Mouse (Mus musculus) gastrocnemius, postnatal 25 days (tissue): Measurements from ENCODE around the gene Foxb1. TPM values are rescaled to one million over a fixed set of nuclear protein-coding genes. Genes with fewer than 3 reads are reported as not detected.

Experiments
- DNase-seq: peaks from one replicate; pipeline ENCODE4 v3.0.0; 2022
- long read RNA-seq, 2 experiments: library from polyadenylated mRNA; stranded (forward); transcript quantifications; one replicate each; pipeline ENCODE4 v2.0.0; 2021
- total RNA-seq, 2 experiments: library from RNA; stranded (reverse); gene quantifications; 1 replicate in 1 of 2; 2 replicates in 1 of 2; pipeline ENCODE4 v1.2.3; 2021

Gene Foxb1
- total RNA-seq = not detected
- long read RNA-seq, experiment 1 = 0 reads
- long read RNA-seq, experiment 2 = 0 reads

DNA sequence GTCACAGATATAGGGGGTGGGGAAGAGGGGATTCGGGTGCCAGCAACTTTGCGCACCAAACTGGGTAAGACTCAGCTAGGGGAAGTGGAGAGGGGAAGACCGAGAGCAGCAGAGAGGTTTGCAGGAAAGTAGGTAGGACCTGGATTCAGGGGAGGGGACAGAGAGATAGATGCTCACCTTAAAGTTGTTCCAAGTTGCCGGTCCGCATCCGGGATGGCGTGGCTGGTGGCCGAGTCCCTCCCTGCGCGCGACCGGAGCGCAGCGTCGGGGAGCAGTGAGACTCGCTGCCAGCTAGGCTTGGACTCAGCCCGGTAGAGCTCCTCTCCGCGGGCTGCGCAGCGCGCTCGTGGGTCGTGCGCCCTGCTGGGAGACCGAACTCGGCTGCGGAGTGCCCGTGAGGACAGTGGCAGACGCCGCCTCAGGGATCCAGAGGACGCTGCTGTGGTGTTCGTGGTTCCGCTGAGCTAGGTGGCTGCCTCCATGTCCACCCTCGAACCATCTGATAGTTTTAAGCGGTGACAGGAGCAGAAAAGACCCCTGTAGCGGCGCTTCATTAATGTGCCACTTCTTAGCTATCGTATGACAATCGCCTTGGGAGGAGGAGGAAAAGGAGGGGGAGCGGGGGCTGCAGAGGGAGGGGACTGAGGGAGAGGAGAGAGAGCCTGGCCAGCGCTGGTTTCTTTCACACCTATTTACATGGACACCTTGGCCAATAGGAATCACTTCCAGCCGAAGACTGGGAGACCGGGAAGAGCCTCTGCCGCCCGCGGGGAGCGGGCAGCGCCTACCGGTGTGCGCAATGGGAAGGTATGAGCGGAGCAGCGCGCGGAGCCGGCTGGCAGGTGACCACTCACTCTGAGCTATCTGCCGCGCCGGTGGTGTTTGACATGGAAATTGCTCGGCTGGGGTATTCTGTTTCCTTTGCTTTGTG is at the start of gene Foxb1:
Gene Foxb1, minus strand, starts transcription at position 570 of the 931 bp plus-strand sequence.
- no peak for DNase-seq

DNA sequence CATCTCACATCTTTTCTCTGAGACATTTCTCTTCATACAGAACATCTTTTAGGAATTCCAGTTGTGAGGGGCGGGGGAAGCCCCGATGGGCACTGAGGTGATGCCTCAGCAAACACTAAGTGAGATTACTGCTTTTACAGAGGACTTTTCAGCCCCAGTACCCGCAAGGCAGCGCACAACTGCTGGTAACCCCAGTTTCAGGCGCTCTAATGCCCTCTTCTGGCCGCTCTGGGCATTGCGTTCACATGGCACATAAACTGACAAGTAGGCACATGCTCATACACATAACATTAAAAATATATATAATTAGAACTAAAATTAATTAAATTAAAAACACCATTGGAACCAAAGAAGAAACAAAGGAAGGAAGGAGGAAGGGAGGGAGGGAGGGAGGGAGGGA is 29.8 kb upstream of the Foxb1 start:
- DNase-seq = no peak

- no peak for DNase-seq
Observed at GRCm38 (mm10) chr9:69779996-69780395, 19.3 kb upstream of the Foxb1 start.

GRCm38 (mm10) chr9:69769949-69770585 is 9.3 kb upstream of the Foxb1 start:
- no peak for DNase-seq

DNA sequence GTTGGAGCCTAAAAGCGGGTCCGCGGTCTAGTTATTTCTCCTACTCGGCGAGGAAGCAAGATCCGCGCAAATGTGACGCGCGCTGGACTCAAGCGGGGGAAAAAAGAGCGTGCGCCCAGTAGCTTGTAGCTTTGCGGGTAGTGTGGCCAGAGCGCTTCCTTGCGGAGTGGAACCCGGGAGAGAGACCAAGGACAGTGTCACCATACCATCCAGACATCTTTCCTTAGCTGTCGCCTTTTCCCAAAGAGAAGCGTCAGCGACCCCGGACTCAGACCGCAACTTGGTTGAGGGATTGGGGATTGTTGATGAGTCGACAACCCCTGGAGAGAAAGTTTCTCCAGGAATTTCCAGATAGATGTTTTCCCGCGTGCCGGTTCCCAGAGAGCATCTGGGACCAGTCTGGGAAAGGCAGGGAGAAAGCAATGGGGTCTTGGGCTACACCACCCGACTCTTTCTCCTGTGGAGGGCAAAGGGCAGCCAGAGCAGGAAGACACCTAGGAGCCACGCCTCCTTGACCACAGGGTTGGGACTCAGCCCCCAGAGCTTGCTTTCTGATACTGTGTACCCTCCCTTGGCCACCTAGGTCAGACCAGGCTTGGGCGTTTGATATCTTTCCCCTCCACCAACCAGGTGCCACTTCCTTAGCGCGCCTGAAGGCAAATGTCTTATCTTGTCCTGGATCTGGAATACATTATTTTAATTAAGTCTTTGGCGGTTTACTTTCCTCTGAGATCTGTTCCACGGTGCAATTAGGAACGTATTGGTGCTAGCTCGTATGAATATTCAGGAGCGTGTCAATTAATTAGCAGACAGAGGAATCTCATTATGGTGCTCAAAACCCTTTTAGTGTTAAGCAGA is 8.6 kb upstream of the Foxb1 start:
- no peak for DNase-seq

GRCm38 (mm10) chr9:69768136-69768875 is 7.6 kb upstream of the Foxb1 start:
- DNase-seq = no peak

DNA sequence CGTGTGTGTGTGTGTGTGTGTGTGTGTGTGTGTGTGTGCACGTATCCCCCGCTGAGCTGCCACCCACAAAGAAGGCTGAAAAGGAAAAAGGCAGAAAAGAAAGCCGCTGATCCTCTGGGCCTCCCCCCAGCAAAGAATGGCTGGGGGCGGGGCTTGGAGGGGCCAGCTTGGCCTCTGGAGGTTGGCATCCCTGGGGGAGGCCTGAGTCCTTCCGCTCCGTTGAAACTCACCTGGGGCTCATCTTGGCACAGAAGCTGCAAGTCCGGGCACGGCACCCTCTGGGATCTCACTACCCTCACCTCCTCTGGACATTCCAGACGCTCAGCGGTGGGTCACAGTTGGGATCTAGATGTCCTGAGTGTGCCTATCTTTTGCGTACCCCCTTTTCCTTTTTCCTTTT is 6.7 kb upstream of the Foxb1 start:
- no peak for DNase-seq

DNA sequence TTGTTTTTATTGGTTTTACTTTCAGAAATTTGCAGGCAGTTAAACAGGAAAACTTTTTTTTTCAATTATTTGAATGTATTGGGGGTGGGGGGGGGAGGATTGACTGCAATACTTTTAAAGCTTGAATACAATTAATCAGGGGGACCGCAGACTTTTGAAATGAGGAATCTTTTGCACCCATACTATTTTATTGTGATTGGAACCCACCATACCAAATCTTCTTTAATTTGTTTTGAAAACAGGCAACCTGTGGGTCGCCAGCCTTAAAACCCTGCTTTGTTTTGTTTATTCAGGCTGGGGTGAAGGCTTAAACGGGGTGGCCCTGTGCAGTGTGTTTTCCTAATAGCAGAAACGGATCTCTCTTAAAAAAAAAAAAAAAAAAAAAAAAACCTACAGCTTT is 6.2 kb upstream of the Foxb1 start:
- DNase-seq = no peak

- DNase-seq = no peak
Observed at GRCm38 (mm10) chr9:69766301-69766700, 5.6 kb upstream of the Foxb1 start.

DNA sequence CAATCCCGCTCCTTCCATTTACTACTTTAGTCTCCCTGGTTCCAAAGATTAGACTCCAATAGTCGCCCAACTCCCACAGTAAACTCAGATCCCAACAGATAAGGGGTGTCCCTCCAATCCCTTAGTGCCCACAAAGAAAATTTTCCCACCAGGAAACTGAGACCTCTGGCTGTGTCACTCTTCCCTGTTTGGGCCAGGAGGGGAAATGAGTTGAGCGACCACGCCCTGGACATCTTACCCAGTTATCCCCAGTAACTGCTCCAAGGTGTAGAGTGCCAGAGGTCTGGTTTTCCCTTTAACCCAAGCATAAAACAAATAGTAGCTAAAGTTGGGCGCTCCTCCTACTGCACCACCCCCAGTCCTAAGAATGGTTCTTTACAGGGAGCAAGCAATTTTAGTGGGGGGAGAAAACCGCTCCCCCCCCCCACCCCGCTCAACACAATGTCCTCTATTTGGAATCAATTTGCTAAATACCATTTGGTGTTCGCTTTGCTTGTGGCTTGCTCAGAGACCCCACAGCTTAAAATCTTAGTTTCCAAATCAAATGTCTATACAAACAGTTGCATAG is 4.8 kb upstream of the Foxb1 start:
- no peak for DNase-seq

DNA sequence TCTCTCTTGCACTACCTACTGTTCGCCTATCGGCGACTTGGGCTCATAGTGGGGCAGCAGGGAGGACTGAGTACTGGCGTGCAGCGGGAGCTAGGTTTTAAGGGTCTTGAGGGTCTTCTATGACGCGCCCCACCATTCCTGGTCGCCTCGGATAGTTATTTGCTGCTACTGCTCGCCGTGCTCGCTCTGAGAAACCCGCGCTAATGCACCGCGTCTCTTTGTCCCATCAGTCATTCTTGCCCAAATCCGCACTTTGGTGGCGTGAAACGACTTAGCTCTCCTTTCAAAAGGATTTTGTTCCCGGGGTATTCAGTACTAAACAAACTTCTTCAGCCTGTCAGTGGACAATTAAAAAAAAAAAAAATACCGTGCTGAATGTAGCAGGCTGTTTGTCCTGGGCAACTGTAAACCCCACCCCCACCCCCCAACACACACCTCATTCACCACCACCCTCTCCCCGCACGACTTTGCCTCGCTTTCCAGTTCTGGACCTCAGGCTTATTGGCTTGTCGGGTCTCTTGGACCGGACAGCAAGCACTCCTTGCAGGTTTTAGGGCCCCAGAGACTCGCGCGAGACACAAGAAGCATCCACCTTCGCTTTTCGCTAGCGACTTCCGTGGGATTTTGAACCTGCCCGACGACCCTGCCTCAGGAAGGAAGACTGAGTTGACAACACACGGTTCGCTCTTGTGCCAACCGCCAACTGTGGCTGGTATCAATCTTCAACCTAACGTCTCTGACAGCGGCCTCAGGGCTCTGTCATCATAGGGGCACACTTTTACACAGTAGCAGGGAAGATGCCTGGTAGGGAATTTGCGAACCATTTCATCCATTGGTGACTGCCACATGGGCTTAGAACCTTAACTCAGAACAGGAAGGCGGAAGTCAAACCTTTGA is 4.1 kb upstream of the Foxb1 start:
- DNase-seq = no peak

GRCm38 (mm10) chr9:69763681-69764585 is 3.2 kb upstream of the Foxb1 start:
- no peak for DNase-seq

DNA sequence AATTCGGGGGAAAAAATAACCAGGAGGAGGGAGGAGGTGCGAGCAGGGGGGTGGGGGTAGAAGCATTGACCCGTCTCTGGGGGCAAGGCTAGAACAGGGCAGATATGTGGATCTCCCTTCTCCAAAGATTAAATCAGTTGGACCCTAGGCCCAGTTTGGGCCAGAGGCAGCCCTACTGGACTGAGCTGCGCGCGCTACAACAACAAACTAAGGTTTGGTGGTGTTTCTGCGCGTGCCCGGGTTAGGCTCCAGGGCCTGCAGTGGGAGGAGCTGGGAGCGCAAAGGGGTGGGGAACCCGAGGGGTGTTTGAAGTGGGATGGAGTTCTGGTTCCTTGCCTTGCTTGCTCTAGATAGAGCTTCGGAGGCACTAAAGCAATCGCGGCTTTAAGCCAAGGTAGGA is 2.0 kb upstream of the Foxb1 start:
- DNase-seq = no peak

DNA sequence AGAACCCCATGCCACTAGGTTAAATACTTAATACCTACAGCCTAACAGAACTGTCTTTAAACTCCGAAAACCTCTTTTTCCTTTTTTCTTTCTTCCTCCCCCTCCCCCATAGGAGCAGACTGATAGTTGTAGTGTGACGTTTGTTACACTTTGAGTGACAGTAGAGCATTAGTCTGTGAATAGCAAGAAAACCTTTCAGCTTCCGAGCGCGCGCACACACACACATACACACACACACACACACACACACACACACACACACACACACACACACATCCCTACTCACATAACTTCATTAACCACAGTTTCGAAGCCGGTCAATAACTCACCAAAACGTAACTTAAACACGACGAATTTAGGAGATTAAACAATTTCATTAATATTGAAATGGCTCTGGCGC is 1.5 kb upstream of the Foxb1 start:
- no peak for DNase-seq

GRCm38 (mm10) chr9:69761569-69761968 is 829 bp upstream of the Foxb1 start:
- DNase-seq = no peak

GRCm38 (mm10) chr9:69759721-69760221 is 969 bp downstream of the Foxb1 start:
- peak; percentile 8 for DNase-seq

- DNase-seq = no peak
Observed at GRCm38 (mm10) chr9:69758946-69759615, 1.7 kb downstream of the Foxb1 start.

DNA sequence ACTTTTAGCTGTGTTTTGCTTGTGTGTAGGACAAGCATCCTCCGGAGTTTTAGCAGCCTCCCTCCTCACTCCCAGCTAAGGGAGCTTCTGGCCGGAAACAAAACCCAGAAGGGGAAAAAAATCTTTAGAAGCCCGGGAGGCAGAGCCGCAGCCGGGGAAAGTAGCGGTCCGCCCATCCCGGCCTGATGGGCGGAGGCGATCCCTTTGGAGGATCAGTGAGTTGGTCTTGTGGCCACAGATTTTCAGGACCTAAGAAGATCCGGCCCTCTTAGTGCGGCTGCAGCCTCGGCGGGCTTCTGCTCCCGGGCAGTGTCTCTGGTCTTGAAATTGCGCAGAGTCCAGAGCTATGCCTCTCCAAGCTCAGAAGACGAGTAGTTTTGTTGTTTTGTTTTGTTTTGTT is 2.2 kb downstream of the Foxb1 start:
- DNase-seq = no peak
